Mouse (Mus musculus) erythroblast, embryonic 14.5 days (primary cell): ENCODE data around the gene Gm20431.

Source experiments
- GATA1 ChIP-seq: IDR thresholded peaks from 2 replicates; pipeline ENCODE4 v1.6.1; 2012; ENCODE audit warnings: low read length, inconsistent platforms, mixed read lengths
- TAL1 ChIP-seq: IDR thresholded peaks from 3 replicates; pipeline ENCODE4 v1.6.1; 2012; ENCODE audit warnings: low read length, inconsistent platforms, mixed read lengths

DNA sequence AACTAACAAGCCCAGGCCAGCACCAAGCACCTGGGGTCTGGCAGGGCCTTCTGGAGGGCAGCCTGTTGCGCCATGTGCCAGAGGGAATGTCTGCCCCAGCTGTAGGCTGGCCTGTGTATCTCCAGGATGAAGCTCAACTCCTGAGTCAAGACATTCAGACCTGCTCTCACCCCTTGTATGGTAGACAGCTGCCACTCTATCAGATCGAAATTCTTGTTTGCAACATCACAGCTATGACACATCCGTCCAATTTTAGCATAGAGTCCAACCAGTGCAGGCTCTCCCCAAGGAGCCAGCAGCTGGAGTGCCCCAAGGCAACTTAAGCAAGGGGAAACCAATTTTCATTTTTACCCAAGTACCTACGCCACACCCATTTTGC, 54.6 kb downstream of the Gm20431 start:
- TF ChIP-seq TAL1 (no peak), GATA1 (no peak)
